Mouse (Mus musculus): ENCODE data around the gene Rnf207. TPM values are rescaled to one million over a fixed set of nuclear protein-coding genes. Genes with fewer than 3 reads are reported as not detected.

The Rnf207 gene
- polyA plus RNA-seq, 1 experiment from 2014 or later, result 3.3 TPM

DNA sequence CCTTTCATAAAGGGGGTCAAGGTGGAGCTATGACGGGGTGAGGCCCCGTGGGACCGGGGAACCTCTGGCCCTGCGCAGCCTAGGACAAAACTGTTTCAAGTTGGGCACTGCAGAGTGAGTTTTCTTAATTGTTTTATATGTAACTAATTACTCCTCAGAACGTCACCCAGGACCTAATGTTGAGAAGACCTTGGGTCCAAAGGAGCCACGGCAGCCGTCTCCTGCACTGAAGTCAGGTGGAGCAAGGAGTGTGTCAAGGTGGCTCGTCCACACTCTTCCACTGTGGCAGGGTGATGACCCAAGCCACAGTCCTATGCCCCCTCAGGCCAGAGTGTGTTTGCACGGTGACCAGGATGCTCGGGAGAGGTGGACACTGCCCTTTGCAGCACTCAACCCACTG lies 15.6 kb downstream of the Rnf207 start:
- no peaks in the 10 kb centered on the region for H3K27me3 ChIP-seq
- H3K9ac ChIP-seq, result no peak overlapping the region
- H3K27ac ChIP-seq, result no peak overlapping the region
- H3K4me3 ChIP-seq, result no peak overlapping the region
- H3K4me2 ChIP-seq, result no peak overlapping the region
- peaks cover 41% of the 10 kb centered on the region for H3K36me3 ChIP-seq
- WGBS, result 88% methylated on average over 10 of the region's 10 CpGs
- H3K9me3 ChIP-seq, result no peaks in the 10 kb centered on the region
- peaks cover 5% of the 10 kb centered on the region for H3K4me1 ChIP-seq
- ATAC-seq (ENCODE audit: borderline replicate concordance, extremely low read depth, low FRiP score, low TSS enrichment), result no peak

DNA sequence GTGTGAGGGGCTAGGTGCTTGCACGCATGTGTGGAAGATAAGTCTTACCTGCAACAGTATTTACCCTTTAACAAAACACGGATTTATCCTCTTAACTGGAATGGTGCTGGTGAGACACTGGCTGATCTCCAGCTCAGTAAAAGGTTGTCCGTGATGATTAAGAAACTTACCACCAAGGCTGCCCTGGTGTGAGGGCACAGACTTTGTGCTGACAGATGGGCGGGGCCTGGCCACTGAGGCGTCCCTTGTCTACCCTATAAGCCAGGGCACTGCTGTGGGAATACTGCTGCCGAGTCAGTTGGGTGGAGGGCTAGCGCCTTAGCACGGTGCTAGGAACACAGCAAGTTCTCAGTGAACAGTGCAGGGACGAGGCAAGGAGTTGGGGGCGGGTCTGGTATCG lies 16.8 kb downstream of the Rnf207 start:
- no peak overlapping the region for H3K4me2 ChIP-seq
- no peak overlapping the region for H3K9ac ChIP-seq
- no peak for ATAC-seq (ENCODE audit: borderline replicate concordance, extremely low read depth, low FRiP score, low TSS enrichment)
- peaks cover 41% of the 10 kb centered on the region for H3K36me3 ChIP-seq
- no peaks in the 10 kb centered on the region for H3K27me3 ChIP-seq
- H3K9me3 ChIP-seq, result no peaks in the 10 kb centered on the region
- H3K4me3 ChIP-seq, result no peak overlapping the region
- H3K4me1 ChIP-seq, result peaks cover 10% of the 10 kb centered on the region
- H3K27ac ChIP-seq, result no peak overlapping the region
- 75% methylated on average over 11 of the region's 11 CpGs for WGBS

DNA sequence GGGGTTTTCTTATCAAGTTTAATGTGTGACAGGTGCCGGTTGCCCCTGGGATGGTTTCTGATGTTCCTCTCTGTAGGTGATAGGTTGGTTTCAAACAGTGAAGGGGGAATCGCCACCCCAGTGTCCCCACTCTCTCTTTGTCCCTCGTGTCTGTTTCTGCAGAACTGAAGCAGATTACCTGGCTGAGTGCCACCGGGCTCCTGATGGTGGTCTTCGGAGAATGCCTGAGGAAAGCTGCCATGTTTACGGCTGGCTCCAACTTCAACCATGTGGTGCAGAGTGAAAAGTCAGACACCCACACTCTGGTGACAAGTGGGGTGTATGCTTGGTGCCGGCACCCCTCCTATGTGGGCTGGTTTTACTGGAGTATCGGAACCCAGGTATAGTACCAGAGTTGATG lies 18.4 kb downstream of the Rnf207 start:
- WGBS, result 93% methylated on average over 8 of the region's 8 CpGs
- Histone ChIP-seq H3K4me1 (peaks cover 19% of the 10 kb centered on the region), H3K9ac (no peak overlapping the region), H3K9me3 (no peaks in the 10 kb centered on the region), H3K36me3 (peaks cover 41% of the 10 kb centered on the region), H3K4me2 (no peak overlapping the region), H3K27ac (no peak overlapping the region), H3K27me3 (no peaks in the 10 kb centered on the region), H3K4me3 (no peak overlapping the region)
- no peak for ATAC-seq (ENCODE audit: borderline replicate concordance, extremely low read depth, low FRiP score, low TSS enrichment)

DNA sequence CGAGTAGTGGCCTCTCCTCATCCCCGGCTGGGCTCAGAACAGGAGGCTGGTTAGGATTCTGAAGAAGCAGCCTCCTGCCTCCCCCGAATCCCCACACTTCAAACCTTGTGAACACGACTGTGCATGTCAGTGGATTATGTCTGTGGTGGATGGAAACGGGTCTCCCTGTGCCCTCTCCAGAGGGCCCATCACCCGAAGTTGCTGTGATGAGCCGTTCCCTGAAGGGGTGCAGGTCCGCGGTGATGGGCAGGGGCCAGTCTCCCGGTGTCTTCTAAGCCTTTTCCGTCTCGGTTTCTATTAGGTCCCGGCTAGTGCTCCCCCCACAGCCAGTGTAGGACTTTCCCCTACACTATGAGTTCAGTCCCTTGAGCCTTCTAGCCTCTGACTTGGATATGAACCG lies 20.0 kb downstream of the Rnf207 start:
- peaks cover 30% of the 10 kb centered on the region for H3K36me3 ChIP-seq
- peak overlapping the region; percentile 86; the same call in 1 of the 2 replicates for H3K4me2 ChIP-seq
- no peak overlapping the region for H3K9ac ChIP-seq
- H3K27ac ChIP-seq, result no peak overlapping the region
- peaks cover under 1% of the 10 kb centered on the region; the same call in 1 of the 2 replicates for H3K27me3 ChIP-seq
- peak overlapping the region; percentile 87; the same call in 1 of the 2 replicates for H3K4me3 ChIP-seq
- WGBS, result 80% methylated on average over 14 of the region's 14 CpGs
- no peaks in the 10 kb centered on the region for H3K9me3 ChIP-seq
- peaks cover 19% of the 10 kb centered on the region for H3K4me1 ChIP-seq
- no peak for ATAC-seq (ENCODE audit: borderline replicate concordance, extremely low read depth, low FRiP score, low TSS enrichment)

DNA sequence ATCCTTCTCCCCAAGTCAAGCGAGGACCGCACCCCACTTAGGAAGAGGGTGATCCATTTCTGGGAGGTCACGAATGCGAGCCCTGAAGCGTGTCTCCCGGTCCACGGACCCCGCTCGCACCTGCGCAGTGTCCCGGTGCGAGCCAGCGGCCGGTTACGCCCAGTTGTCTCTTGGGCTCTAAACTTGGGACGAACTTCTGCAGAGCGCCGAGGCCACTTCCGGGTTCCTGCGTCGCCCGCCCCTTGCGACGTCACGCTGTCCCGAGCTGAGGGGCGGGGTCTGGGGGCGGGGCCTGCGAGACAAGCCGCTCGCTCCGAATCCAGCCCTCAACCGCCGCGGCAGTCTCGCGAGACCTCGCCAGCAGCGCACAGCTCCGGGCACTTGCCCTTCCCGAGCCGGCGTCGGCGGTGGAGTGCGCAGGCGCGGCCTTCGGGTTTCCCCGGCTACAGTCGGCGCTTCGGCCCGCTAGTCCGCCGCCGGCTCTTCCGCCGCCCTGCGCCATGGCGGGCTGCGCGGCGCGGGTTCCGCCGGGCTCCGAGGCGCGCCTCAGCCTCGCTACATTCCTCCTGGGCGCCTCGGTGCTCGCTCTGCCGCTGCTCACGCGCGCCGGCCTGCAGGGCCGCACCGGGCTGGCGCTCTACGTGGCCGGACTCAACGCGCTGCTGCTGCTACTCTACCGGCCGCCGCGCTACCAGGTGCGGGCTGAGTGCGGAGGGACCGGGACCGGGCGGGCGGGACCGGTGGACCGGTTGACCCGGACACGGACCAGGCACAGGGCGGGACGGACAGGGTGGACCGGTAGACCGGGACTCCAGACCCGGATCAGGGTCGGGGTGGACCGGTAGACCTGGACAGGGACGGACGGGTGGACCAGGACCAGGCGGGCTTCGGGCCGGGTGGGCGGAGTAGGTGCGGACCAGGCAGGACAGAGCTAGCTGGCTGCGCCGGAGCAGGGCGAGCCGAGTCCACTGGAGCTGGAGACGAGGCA lies 21.6 kb downstream of the Rnf207 start, which contains the start of gene Icmt:
Icmt (plus strand) TSS at position 354 of the 988 bp plus-strand sequence.
- Histone ChIP-seq H3K4me3 (peak within 1 kb of the TSS; percentile 87), H3K9me3 (no peaks in the 10 kb centered on the region), H3K36me3 (peaks cover 19% of the 10 kb centered on the region), H3K4me1 (peaks cover 19% of the 10 kb centered on the region), H3K27me3 (peaks cover 17% of the 10 kb centered on the region), H3K27ac (peak within 1 kb of the TSS; percentile 72), H3K9ac (peak within 1 kb of the TSS; percentile 91), H3K4me2 (peak within 1 kb of the TSS; percentile 86)
- ATAC-seq (ENCODE audit: borderline replicate concordance, extremely low read depth, low FRiP score, low TSS enrichment), result peak; percentile 96
- under 1% methylated on average over 115 of the region's 119 CpGs for WGBS

DNA sequence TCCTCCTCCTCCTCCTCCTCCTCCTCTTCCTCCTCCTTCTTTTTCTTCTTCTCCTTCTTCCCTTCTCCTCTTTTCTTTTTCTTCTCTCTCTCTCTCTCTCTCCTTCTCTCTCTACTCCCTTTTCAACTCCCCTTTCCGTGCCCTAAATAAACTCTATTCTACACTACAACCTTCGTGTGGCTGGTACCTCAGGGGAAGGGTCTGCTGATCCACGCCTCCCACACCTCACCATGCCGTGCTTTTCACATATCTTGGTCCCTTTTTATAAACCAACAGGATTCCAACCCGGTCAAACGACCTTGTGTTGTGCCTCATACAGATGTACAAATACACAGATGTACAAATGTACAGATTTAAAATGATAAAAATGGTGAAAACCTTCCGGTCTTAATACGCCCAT lies 22.4 kb downstream of the Rnf207 start:
- Histone ChIP-seq H3K9ac (peak overlapping the region; percentile 61; the same call in 1 of the 2 replicates), H3K4me1 (peaks cover 19% of the 10 kb centered on the region), H3K27me3 (peaks cover 25% of the 10 kb centered on the region), H3K4me3 (peak overlapping the region; percentile 87), H3K36me3 (peaks cover 11% of the 10 kb centered on the region), H3K4me2 (peak overlapping the region; percentile 62), H3K27ac (peak overlapping the region; percentile 18; the same call in 1 of the 2 replicates), H3K9me3 (no peaks in the 10 kb centered on the region)
- no peak for ATAC-seq (ENCODE audit: borderline replicate concordance, extremely low read depth, low FRiP score, low TSS enrichment)
- WGBS, result 8% methylated on average over 8 of the region's 8 CpGs

DNA sequence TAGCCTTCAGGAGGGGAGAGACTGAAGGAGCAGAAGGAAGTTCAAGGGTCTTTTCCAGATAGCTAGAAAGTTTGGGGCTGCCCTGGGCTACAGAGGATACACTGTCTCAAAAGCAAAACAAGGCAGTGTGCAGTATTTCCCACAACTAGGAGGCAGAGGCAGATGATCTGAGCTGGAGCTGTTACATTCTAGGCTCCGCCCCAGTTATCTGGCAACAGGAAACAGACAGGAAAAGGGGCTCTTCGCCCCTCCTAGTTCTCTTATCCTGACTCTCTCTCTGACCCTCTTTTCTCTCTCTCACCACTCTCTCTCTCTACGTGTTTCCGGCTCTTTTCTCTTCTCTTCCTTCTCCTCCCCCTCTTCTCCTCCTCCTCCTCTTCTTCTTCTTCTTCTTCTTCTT lies 22.9 kb downstream of the Rnf207 start:
- no peak overlapping the region for H3K9ac ChIP-seq
- H3K4me3 ChIP-seq, result no peak overlapping the region
- 0 out of 2 replicates have a peak overlapping the region, but pooled peaks have one; percentile 21 for H3K27ac ChIP-seq

DNA sequence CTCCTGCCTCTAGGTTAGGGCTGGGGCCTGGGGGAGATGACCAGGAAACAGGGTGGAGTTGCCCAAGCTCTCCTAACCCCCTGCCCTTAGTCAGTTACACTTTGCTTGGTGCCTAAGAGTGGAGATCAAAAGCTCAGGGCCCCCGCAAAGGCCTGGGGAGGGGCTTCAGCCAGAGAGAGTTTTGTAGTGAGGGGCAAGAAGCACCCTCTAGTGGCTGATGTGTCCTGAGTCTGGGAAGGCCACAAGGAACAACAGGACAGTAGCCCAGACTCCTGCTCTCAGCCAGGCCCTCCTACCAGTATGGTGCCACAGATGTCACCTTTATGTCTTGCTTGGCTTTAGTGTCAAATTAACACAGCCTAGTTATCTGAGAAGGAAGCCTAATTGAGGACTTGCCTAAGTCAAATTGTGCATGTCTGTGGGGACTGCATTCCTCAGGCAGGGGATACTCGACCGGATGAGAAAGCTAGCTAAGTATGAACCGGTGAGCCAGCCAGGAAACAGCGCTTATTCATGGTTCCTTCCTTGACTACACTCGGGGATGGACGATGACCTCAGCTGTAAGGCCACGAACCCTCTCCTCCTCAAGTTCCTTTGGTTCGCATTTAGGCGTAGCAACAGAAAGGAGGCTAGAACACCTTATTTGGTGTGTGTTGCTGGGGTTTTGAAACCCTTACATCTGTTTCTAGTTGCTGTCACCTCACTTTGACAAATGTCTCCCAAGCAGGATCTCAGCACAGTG lies 24.4 kb downstream of the Rnf207 start:
- ATAC-seq (ENCODE audit: borderline replicate concordance, extremely low read depth, low FRiP score, low TSS enrichment), result no peak
- H3K4me1 ChIP-seq, result peaks cover 22% of the 10 kb centered on the region
- no peak overlapping the region for H3K4me3 ChIP-seq
- H3K4me2 ChIP-seq, result no peak overlapping the region
- no peak overlapping the region for H3K9ac ChIP-seq
- H3K27ac ChIP-seq, result peak overlapping the region; percentile 38; the same call in 1 of the 2 replicates
- no peaks in the 10 kb centered on the region for H3K9me3 ChIP-seq
- peaks cover 44% of the 10 kb centered on the region for H3K27me3 ChIP-seq
- H3K36me3 ChIP-seq, result no peaks in the 10 kb centered on the region
- 51% methylated on average over 10 of the region's 10 CpGs for WGBS

More for the DNA sequence above, 22.9 kb downstream of the Rnf207 start:
- peak overlapping the region; percentile 10; the same call in 1 of the 2 replicates for H3K4me2 ChIP-seq
- H3K27me3 ChIP-seq, result peaks cover 29% of the 10 kb centered on the region
- H3K9me3 ChIP-seq, result no peaks in the 10 kb centered on the region
- no peak for ATAC-seq (ENCODE audit: borderline replicate concordance, extremely low read depth, low FRiP score, low TSS enrichment)
- peaks cover 19% of the 10 kb centered on the region for H3K4me1 ChIP-seq
- H3K36me3 ChIP-seq, result peaks cover 8% of the 10 kb centered on the region; the same call in 1 of the 2 replicates
- WGBS, result 22% methylated on average over 4 of the region's 4 CpGs

DNA sequence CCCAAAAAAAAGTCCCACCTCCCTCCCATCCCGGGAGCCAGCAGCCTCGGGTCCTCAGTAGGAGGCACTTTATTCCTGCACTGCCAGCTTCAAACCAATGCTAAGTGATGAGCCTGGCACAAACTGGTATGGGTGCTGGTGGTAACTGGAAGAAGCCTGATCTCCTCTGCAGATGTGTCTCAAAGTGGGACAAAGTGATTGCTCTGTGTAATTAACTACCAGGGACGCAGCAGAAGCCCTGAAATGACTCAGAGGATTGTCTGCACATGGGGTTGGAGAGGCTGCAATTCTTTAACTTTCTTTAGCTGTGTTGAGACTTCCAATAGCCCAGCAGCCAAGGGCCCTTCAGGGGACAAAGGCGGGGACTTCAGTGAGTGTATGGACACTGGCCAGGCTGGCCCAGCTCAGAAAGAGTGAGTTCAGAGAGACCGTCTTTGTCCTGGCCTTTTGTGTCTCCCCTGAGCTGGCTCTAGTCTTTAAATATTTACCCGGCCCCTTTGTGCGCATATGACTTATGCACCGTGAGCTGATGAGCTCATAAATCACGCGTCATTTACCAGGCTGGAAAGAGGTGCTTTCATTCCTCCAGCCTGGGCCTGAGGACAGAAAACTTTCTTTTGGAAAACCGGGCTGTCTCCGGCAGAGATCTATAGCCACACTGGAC lies 26.6 kb downstream of the Rnf207 start:
- H3K36me3 ChIP-seq, result no peaks in the 10 kb centered on the region
- H3K4me2 ChIP-seq, result no peak overlapping the region
- H3K9ac ChIP-seq, result no peak overlapping the region
- H3K27ac ChIP-seq, result no peak overlapping the region
- no peak overlapping the region for H3K4me3 ChIP-seq
- ATAC-seq (ENCODE audit: borderline replicate concordance, extremely low read depth, low FRiP score, low TSS enrichment), result no peak
- peaks cover 58% of the 10 kb centered on the region for H3K27me3 ChIP-seq
- H3K4me1 ChIP-seq, result peaks cover 12% of the 10 kb centered on the region
- no peaks in the 10 kb centered on the region for H3K9me3 ChIP-seq
- WGBS, result 12% methylated on average over 12 of the region's 12 CpGs

DNA sequence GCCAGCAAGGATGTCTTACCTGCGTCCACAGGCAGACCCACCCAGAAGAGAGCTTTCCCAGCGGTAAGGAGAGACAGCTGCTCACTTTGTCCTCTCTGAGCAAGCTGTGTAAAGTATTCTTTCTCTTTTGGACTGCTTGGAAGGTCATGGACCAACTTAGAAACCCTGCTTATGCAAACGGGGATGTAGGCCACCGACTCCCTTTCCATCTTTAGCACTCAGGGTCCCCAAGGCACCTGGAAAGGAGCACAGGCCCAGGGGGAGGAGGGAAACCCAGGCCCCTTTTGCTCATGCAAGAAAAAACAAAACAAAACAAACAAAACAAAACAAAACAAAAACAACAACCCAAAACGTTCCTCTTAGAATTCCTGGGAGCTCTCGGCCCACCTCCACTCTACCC lies 27.2 kb downstream of the Rnf207 start, which contains the start of gene Hes3:
Hes3 (minus strand) TSS at position 101 of the 400 bp plus-strand sequence.
- Histone ChIP-seq H3K4me1 (peaks cover 15% of the 10 kb centered on the region), H3K9ac (no peak within 1 kb of the TSS), H3K36me3 (no peaks in the 10 kb centered on the region), H3K4me3 (no peak within 1 kb of the TSS), H3K27ac (no peak within 1 kb of the TSS), H3K9me3 (no peaks in the 10 kb centered on the region), H3K27me3 (peaks cover 65% of the 10 kb centered on the region), H3K4me2 (peak within 1 kb of the TSS; percentile 16; the same call in 1 of the 2 replicates)
- WGBS, result 27% methylated on average over 6 of the region's 6 CpGs
- no peak for ATAC-seq (ENCODE audit: borderline replicate concordance, extremely low read depth, low FRiP score, low TSS enrichment)

DNA sequence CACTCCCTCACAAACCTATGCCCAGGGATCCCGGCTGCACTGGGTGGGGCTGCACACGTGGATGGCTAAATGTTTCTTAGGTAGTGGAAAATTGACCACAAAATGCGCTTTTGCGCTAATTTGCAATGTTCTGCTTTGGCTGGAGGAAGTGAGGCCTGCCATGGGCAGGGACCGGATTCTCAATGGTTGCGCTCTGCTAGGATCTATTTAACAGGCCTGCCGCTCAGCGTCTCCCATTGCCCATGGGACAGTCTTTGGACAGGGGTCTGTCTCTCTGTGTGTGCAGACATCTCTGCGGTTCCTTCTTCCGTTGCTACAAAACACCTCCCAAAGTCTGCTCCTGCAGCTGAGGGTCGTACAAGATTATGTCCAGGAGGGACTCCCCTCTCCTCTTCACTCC lies 27.8 kb downstream of the Rnf207 start:
- Histone ChIP-seq H3K9me3 (no peaks in the 10 kb centered on the region), H3K27me3 (peaks cover 71% of the 10 kb centered on the region), H3K4me3 (no peak overlapping the region), H3K4me1 (peaks cover 18% of the 10 kb centered on the region), H3K36me3 (no peaks in the 10 kb centered on the region), H3K4me2 (no peak overlapping the region), H3K9ac (no peak overlapping the region), H3K27ac (no peak overlapping the region)
- WGBS, result 23% methylated on average over 11 of the region's 11 CpGs
- ATAC-seq (ENCODE audit: borderline replicate concordance, extremely low read depth, low FRiP score, low TSS enrichment), result no peak

Measured in lung, embryonic 15.5 days (tissue).